Mouse (Mus musculus) cerebellum, adult 9-11 months (tissue): ENCODE measurements at regions not wholly inside any gene's neighbourhood (a gene's known extent, or its start where the extent isn't known, plus 50 kb on each side); places are given as distances from the start of the nearest gene placed in this dataset.

ENCODE experiments used
- DNase-seq: peaks from one replicate; pipeline ENCODE4 v3.0.0; 2022

- no peak for DNase-seq
Observed at GRCm38 (mm10) chr5:103374162-103374561, 50.8 kb upstream of the Ptpn13 start.

DNA sequence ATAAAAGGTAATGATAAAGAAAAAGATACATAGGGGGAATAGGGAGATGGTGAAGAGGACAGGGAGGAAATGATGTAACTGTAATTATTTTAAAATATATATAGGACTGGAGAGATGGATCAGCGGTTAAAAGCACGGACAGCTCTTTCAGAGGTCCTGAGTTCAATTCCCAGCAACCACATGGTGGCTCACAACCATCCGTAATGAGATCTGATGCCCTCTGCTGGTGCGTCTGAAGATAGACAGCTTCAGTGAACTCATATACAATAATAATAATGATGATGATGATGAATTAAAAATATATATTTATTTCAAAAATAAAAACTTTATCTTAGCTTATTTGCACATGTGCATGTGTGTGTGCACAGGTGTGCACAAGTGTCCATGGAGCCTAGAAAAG, 51.9 kb upstream of the Ptpn13 start:
- DNase-seq, result no peak

DNA sequence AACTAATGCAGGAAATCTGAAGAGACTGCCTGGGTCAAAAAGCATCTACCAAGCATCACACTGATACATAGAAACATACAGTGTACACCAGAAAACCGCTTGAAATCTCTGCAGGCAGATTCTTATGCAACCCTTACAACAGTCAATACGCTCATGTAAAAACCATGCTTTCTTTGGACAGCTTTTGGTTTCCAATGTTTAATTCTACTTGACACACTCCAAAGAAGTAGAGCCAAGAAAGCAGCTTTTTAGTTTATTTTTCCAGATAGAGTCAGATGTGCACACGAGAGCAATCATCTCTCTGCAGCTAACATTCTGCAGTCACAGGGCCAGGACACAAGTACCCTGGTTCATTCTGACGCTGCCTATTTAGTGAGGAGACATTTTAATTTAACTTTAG, 54.5 kb upstream of the Ptpn13 start:
- DNase-seq, result no peak

DNA sequence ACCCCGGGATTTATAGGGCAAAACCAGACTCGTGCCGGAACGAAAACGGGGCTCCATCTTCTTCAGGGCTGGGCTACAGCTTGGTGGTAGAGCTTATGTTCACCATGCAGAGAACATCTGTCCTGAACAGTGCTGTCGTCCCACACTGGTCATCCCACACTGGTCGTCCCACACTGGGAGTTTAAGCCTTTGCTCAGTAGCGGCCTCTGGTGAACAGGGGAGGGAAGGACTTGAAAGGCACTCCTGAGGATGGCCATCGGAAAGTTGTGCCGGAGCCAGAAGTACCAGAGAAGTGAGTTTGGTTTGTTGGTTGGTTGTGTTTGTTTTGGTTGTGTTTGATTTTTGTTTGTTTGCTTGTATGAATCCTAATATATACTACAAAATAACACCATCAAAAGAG, 56.0 kb upstream of the Ptpn13 start:
- DNase-seq, result no peak

GRCm38 (mm10) chr5:103367201-103367671, 57.8 kb upstream of the Ptpn13 start:
- no peak for DNase-seq

- no peak for DNase-seq
Observed at GRCm38 (mm10) chr5:103365700-103366448, 59.1 kb upstream of the Ptpn13 start.

DNA sequence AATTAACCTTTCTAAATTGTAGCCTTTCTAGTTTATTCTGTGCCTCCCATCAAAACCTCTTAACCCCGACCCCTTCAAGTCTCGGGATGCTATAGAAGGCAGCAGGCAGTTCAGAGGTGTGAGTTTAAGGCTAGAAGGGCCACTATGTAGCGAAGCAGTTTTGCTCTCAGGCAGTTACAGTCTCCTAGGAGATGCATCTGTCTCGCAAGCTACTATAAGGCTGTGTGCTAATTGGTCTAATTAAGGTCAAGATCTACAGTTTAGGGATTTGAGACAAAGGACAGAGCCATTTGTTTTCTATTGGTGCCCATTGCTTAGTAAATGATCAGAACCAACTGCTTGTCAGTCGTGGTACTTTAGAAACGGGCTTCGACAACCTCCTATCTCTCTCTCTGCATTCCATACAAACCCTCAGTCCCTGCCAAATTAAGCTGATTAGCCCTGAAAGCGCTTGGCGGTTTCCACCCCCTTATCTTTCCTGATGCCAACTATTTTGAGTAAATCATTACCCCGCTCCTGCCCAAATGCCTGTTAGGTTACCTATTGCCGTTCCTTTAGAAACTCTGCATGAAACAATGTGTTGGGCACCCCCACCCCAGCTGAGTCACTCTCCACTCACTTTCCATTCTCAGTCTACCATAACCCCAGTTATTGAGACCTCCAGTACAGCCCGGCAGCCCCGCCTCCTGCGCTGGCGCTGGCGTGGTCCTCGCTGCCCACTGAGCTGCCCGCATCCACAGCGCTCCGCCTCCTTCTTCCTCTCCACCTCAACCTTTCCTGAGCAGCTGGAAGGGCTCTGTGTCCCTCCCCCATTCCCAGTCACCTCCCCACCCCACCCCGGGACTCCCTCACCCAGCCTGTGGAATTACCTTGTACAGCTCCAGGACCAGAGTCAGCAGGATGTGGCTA, 59.9 kb upstream of the Ptpn13 start:
- DNase-seq, result no peak

DNA sequence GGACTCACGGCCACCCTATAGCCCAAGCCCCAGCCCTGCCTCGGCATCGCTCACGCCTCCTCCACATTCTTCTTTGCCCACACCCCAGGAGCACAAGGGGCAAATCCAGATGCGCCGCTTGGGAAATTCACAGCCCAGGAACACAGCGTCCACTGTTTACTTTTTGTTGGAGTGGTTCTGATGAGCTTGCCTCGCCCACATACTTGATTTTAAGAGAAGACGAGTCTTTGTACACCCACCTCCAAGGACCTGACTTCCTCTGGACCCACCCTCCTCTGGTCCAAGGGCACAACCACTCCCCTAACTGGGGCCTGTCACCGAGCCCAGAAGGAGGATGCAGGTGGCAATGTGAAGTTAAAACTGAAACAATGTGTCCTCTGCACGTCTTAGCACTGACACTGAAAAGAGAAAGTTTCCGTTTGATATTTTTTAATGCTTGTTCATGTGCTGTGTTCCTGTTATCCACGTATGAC, 64.2 kb upstream of the Ptpn13 start:
- no peak for DNase-seq

DNA sequence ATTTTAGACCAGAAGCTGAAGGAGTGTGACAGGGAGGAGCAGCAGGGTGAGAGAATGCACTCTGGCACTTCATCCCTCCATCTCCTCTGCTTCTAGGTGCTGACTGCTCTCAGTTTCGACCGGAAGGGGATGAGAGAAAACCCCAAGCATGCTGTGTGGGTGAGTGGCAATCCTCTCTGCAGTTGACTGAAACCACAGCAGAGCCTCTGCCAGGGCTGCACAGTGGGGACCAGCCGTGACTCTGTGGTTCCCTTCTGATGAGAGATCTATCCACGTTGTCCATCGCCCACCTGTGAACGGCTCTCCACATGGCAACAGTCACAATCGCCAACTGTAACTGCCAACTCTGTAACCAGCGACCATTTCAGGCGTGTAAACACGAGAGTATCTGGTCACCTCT, 64.6 kb upstream of the Ptpn13 start:
- DNase-seq, result no peak

DNA sequence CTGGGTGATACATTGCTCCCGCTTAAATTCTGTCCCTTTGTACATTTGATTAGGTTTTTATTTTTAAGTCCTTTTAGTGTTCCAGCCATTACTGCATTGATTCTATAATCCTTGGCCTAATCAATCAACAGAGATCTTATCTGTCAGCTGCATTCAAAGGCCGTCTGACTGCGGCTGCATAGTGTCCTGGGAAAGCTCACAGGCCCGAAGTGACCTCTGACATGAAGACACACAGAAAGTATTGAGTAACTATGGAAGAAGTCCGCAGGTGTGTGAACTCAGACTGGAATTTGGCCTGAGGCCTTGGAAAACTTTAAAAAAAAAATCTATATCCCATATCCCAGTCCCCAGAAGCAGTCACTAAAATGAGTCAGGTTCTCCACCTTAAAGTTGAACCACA, 67.4 kb upstream of the Ptpn13 start:
- no peak for DNase-seq

GRCm38 (mm10) chr5:103356500-103356899, 68.5 kb upstream of the Ptpn13 start:
- no peak for DNase-seq

GRCm38 (mm10) chr5:103355372-103356300, 69.4 kb upstream of the Ptpn13 start:
- peak; percentile 5 for DNase-seq

DNA sequence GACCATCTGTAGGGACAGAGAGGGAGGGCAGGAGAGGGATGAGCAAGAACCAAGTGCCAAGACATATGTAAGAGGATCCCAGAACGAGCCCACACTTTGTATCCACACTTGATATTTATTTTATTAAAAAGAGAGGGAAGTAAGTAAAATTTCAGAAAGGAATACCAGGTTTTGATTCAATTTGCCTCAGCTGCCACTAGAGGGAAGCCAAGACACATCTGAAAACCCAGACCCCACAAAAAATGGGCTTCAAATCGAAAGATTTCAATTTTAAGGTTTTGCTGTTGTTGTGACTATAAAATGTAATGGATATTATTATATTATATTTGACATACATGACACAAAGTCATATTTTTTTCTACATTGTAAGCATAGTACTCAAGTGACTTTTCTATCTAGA, 81.1 kb upstream of the Ptpn13 start:
- no peak for DNase-seq

DNA sequence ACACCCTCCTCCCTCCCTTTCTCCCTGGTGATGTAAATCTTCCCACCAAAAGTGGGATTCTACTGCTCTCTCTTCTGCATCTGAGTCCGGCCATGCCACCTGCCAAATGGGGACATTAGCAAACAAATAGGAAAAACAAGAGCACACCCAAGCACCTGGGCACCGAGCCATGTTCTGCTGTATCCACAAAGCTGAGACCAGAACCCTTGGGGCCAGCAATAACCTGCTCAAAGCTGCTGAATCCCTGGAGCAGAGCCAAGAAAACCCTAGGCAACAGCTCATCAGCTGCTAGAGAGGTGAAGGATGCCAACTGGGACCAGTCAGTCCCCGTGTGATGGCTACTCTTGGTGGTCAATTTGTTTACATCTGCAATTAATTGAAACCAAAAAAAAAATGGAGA, 83.5 kb upstream of the Ptpn13 start:
- DNase-seq, result peak; percentile 58

GRCm38 (mm10) chr5:103340626-103341025, 84.4 kb upstream of the Ptpn13 start:
- no peak for DNase-seq

- DNase-seq, result no peak
Observed at GRCm38 (mm10) chr5:103336689-103337490, 88.1 kb upstream of the Ptpn13 start.

- DNase-seq, result no peak
Observed at GRCm38 (mm10) chr5:103335916-103336688, 88.9 kb upstream of the Ptpn13 start.

DNA sequence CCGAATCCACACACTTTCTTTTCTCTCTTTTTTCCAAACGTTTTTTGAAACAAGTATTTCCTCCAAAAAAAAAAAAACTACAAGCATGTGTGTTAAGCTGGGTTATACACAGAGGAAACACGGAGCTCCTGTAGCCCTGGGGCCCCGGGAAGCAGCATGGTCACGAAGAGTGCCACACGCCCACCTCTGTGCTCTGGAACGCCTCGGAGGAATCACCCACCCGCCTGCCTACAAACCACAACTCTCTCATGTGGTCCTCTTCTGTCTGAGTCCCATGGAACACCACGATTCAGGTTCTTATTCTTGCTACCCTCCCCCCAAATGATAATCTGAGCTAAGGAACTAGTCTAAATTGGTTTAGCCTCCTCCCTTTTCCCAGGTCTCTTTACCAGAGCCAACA, 98.6 kb upstream of the Ptpn13 start:
- no peak for DNase-seq

GRCm38 (mm10) chr5:103320341-103320740, 104.7 kb upstream of the Ptpn13 start:
- no peak for DNase-seq

- DNase-seq, result no peak
Observed at GRCm38 (mm10) chr5:103309806-103310525, 98.8 kb upstream of the Mapk10 start.
